Mouse (Mus musculus): ENCODE measurements around the gene Dab1. TPM values are rescaled to one million over a fixed set of nuclear protein-coding genes. Genes with fewer than 3 reads are reported as not detected.
A peak's percentile ranks its signal among the peaks of the same experiment; 100 is the strongest.

Dab1 gene
- polyA plus RNA-seq, 1 experiment from 2014 or later: 22.8 TPM

- H3K4me2 ChIP-seq (ENCODE audit: low read length): no peak overlapping the region
- peak; percentile 68 for DNase-seq (ENCODE audit: low spot score)
- H3K9ac ChIP-seq (ENCODE audit: low read depth, low read length): no peak overlapping the region
- no peak overlapping the region for H3K4me3 ChIP-seq (replicated peaks; ENCODE audit: low read depth, low read length)
- 45% methylated on average over 4 of the region's 4 CpGs for WGBS
- no peaks in the 10 kb centered on the region for H3K27me3 ChIP-seq (ENCODE audit: insufficient read depth, low read length)
- no peak; the same call in 1 of the 2 replicates for ATAC-seq (replicated peaks; ENCODE audit: low FRiP score, low read depth)
- no peak overlapping the region for H3K27ac ChIP-seq
- no peaks in the 10 kb centered on the region for H3K36me3 ChIP-seq (ENCODE audit: insufficient read depth, low read length)
- no peak for TF ChIP-seq CTCF (IDR thresholded peaks at IDR 0.05; ENCODE audit: low read depth)
- no peaks in the 10 kb centered on the region for H3K9me3 ChIP-seq (replicated peaks; ENCODE audit: low read length)
- no peaks in the 10 kb centered on the region for H3K4me1 ChIP-seq (replicated peaks; ENCODE audit: insufficient read depth, low read length)
These were observed 162.2 kb downstream of the Dab1 start for GRCm38 (mm10) chr4:103781398-103781797.

- Histone ChIP-seq H3K27ac (no peak overlapping the region), H3K4me3 (replicated peaks; ENCODE audit: low read depth, low read length) (no peak overlapping the region), H3K9ac (ENCODE audit: low read depth, low read length) (no peak overlapping the region), H3K9me3 (replicated peaks; ENCODE audit: low read length) (no peaks in the 10 kb centered on the region), H3K27me3 (ENCODE audit: insufficient read depth, low read length) (no peaks in the 10 kb centered on the region), H3K4me1 (replicated peaks; ENCODE audit: insufficient read depth, low read length) (no peaks in the 10 kb centered on the region), H3K4me2 (ENCODE audit: low read length) (no peak overlapping the region), H3K36me3 (ENCODE audit: insufficient read depth, low read length) (no peaks in the 10 kb centered on the region)
- no peak for TF ChIP-seq CTCF (IDR thresholded peaks at IDR 0.05; ENCODE audit: low read depth)
- 83% methylated on average over 7 of the region's 7 CpGs for WGBS
- ATAC-seq (replicated peaks; ENCODE audit: low FRiP score, low read depth): no peak
- DNase-seq (ENCODE audit: low spot score): peak; percentile 7
These were observed 164.5 kb downstream of the Dab1 start for GRCm38 (mm10) chr4:103783561-103784247.

- Histone ChIP-seq H3K9me3 (replicated peaks; ENCODE audit: low read length) (no peaks in the 10 kb centered on the region), H3K27me3 (ENCODE audit: insufficient read depth, low read length) (no peaks in the 10 kb centered on the region), H3K27ac (no peak overlapping the region), H3K4me2 (ENCODE audit: low read length) (no peak overlapping the region), H3K4me3 (replicated peaks; ENCODE audit: low read depth, low read length) (no peak overlapping the region), H3K36me3 (ENCODE audit: insufficient read depth, low read length) (no peaks in the 10 kb centered on the region), H3K9ac (ENCODE audit: low read depth, low read length) (no peak overlapping the region), H3K4me1 (replicated peaks; ENCODE audit: insufficient read depth, low read length) (no peaks in the 10 kb centered on the region)
- ATAC-seq (replicated peaks; ENCODE audit: low FRiP score, low read depth): peak; percentile 59; the same call in 1 of the 2 replicates
- DNase-seq (ENCODE audit: low spot score): peak; percentile 91
- 58% methylated on average over 8 of the region's 8 CpGs for WGBS
- peak; percentile 37; the same call in 1 of the 2 replicates for TF ChIP-seq CTCF (IDR thresholded peaks at IDR 0.05; ENCODE audit: low read depth)
These were observed 174.6 kb downstream of the Dab1 start for GRCm38 (mm10) chr4:103793589-103794312.

GRCm38 (mm10) chr4:103796416-103796815 is 177.3 kb downstream of the Dab1 start:
- Histone ChIP-seq H3K4me2 (ENCODE audit: low read length) (no peak overlapping the region), H3K36me3 (ENCODE audit: insufficient read depth, low read length) (no peaks in the 10 kb centered on the region), H3K9ac (ENCODE audit: low read depth, low read length) (no peak overlapping the region), H3K4me3 (replicated peaks; ENCODE audit: low read depth, low read length) (no peak overlapping the region), H3K27ac (no peak overlapping the region), H3K27me3 (ENCODE audit: insufficient read depth, low read length) (no peaks in the 10 kb centered on the region), H3K4me1 (replicated peaks; ENCODE audit: insufficient read depth, low read length) (no peaks in the 10 kb centered on the region), H3K9me3 (replicated peaks; ENCODE audit: low read length) (no peaks in the 10 kb centered on the region)
- WGBS: 75% methylated on average over 6 of the region's 6 CpGs
- DNase-seq (ENCODE audit: low spot score) (no peak), ATAC-seq (replicated peaks; ENCODE audit: low FRiP score, low read depth) (no peak)
- TF ChIP-seq CTCF (IDR thresholded peaks at IDR 0.05; ENCODE audit: low read depth): no peak

- H3K36me3 ChIP-seq (ENCODE audit: insufficient read depth, low read length): no peaks in the 10 kb centered on the region
- no peaks in the 10 kb centered on the region for H3K4me1 ChIP-seq (replicated peaks; ENCODE audit: insufficient read depth, low read length)
- no peak overlapping the region for H3K4me2 ChIP-seq (ENCODE audit: low read length)
- H3K4me3 ChIP-seq (replicated peaks; ENCODE audit: low read depth, low read length): no peak overlapping the region
- H3K27me3 ChIP-seq (ENCODE audit: insufficient read depth, low read length): no peaks in the 10 kb centered on the region
- H3K27ac ChIP-seq: no peak overlapping the region
- H3K9ac ChIP-seq (ENCODE audit: low read depth, low read length): no peak overlapping the region
- 86% methylated on average over 4 of the region's 4 CpGs for WGBS
- no peak for TF ChIP-seq CTCF (IDR thresholded peaks at IDR 0.05; ENCODE audit: low read depth)
- H3K9me3 ChIP-seq (replicated peaks; ENCODE audit: low read length): no peaks in the 10 kb centered on the region
- ATAC-seq (replicated peaks; ENCODE audit: low FRiP score, low read depth) (no peak), DNase-seq (ENCODE audit: low spot score) (no peak)
These were observed 183.3 kb downstream of the Dab1 start for GRCm38 (mm10) chr4:103802439-103802838.

- H3K36me3 ChIP-seq (ENCODE audit: insufficient read depth, low read length): no peaks in the 10 kb centered on the region
- no peak for TF ChIP-seq CTCF (IDR thresholded peaks at IDR 0.05; ENCODE audit: low read depth)
- H3K9me3 ChIP-seq (replicated peaks; ENCODE audit: low read length): no peaks in the 10 kb centered on the region
- no peak for ATAC-seq (replicated peaks; ENCODE audit: low FRiP score, low read depth)
- no peaks in the 10 kb centered on the region for H3K4me1 ChIP-seq (replicated peaks; ENCODE audit: insufficient read depth, low read length)
- 43% methylated on average over 1 of the region's 1 CpGs for WGBS
- DNase-seq (ENCODE audit: low spot score): no peak
- no peak overlapping the region for H3K9ac ChIP-seq (ENCODE audit: low read depth, low read length)
- no peaks in the 10 kb centered on the region for H3K27me3 ChIP-seq (ENCODE audit: insufficient read depth, low read length)
- H3K27ac ChIP-seq: no peak overlapping the region
- no peak overlapping the region for H3K4me3 ChIP-seq (replicated peaks; ENCODE audit: low read depth, low read length)
- no peak overlapping the region for H3K4me2 ChIP-seq (ENCODE audit: low read length)
These were observed 185.3 kb downstream of the Dab1 start for GRCm38 (mm10) chr4:103804461-103804860.

Data from kidney, postnatal 0 days (tissue).